Mouse (Mus musculus) layer of hippocampus, postnatal 10 days (tissue): ENCODE measurements around the gene Lyrm4. TPM values are rescaled to one million over a fixed set of nuclear protein-coding genes. Genes with fewer than 3 reads are reported as not detected.
A peak's percentile ranks its signal among the peaks of the same experiment; 100 is the strongest.

Source experiments
- DNase-seq, 2 experiments: peaks; one replicate each; pipeline ENCODE4 v3.0.0; 2021; ENCODE audit warnings: low spot score in 2 of 2
- total RNA-seq, 2 experiments: library from RNA; stranded (reverse); gene quantifications; 2 replicates each; pipeline ENCODE4 v1.2.3; 2021

Lyrm4 gene
- total RNA-seq, 2 experiments from 2014 or later: 19.6 to 20.6 TPM

- DNase-seq: no peak
Observed at GRCm38 (mm10) chr13:36108528-36108927, 8.8 kb downstream of the Lyrm4 start.

DNA sequence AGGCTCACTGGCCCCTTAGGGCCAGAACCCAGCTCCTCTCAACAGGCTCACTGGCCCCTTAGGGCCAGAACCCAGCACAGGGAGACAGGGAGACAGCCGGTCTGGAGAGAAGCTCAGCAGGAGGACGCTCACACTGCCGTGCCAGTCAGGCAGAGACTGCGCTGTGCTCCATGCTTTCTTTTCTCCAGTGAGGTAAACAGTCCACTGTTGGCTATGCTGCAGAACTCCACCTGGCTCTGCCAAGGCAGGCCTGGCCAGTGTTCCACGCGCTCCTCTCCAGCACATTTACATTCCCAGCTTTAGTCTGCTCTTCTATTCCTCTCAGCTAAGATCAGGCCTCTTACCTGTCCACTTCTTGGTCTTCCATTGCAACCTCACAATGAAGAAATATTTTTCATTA is 11.7 kb downstream of the Lyrm4 start:
- DNase-seq: no peak

DNA sequence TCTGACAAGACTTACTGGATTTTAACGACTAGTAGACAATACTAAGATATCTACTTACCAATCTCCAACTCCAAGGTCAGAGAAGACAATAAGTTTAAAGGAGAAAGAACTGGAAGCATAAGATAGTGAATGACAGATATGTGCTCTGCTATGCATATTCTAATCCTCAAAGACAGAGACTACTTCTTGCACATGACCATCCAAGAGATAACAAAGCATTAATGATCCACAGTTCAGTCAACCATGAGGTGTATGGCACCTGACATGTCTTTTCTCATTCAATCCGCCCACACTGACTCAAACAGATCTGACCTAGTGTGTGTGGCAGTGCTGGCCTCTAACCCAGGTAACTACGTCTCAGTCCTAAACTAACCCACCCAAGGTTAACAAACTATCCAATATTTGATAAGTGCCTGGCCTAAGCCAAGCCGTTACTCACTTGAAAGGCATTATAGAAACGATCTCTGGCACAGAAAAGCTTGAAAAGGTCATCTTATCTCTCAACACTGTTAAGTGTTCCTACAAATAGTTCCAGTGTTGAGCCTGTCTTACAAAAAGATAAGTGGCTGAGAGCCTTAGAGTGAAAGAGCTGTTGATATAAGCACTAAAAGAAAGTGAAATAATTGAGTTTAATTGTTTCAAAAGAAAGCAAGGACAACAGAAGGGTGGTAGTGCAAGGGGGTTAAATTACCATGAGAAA is 20.5 kb downstream of the Lyrm4 start:
- DNase-seq: no peak

- no peak for DNase-seq
Observed at GRCm38 (mm10) chr13:36088168-36088567, 29.2 kb downstream of the Lyrm4 start.

GRCm38 (mm10) chr13:36087427-36087826 is 29.9 kb downstream of the Lyrm4 start:
- no peak for DNase-seq

- DNase-seq: no peak
Observed at GRCm38 (mm10) chr13:36086608-36087391, 30.5 kb downstream of the Lyrm4 start.

DNA sequence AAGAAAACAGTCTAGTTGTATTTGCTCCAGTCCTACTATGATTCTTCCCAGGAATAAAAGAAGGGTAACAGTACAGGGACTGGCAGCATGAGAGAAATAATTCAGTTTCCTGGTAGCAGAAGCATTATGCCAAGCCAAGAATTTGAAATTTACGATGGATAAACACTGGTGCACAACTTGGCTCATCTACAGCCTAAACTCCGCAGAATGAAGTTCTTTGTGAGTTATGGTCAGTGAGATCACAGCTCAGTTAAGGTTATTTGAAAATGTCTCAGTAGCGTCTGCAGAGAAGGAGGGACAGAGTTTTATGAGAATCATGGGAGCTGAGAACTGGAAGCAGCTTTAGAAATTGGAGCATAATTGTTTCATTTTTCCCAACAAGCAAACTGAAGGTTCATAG is 31.4 kb downstream of the Lyrm4 start:
- DNase-seq: no peak

DNA sequence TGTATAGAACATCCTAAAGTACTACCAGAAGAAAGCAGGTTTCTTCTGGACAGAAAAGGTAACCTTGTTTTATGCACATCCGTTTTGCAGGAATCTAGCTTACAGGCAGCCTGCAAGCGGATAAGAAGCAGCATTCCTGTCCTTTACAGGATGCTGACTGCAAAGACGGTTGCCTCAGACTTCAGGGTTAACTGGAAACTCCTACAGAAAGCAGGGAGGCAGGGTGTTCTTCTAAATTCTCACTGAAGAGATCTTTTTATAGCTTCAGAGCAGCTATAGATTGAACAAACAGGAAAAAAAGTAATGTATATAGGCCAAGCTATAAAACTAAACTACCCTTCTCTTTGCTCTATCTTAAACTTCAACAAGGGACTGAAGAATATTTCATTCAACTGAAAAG is 32.6 kb downstream of the Lyrm4 start:
- no peak for DNase-seq

DNA sequence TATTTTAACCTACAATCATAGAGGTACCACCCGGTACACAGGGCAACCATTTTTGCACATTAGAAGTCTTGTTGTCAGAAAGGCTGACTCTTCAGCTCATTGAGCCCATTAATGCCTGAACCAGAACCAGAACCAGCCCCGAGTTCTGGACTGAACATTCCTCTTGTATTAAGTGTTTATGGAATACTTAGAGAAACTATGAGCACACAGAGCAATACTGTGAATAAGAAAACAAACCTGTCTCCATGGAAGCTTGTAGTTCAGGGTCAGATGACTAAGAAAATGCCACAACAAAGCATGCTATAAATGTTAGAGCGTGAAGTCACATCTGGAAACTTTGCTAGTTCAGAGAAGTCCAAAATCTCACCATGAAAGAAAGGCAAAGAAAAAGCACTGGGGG is 35.7 kb downstream of the Lyrm4 start:
- no peak for DNase-seq

DNA sequence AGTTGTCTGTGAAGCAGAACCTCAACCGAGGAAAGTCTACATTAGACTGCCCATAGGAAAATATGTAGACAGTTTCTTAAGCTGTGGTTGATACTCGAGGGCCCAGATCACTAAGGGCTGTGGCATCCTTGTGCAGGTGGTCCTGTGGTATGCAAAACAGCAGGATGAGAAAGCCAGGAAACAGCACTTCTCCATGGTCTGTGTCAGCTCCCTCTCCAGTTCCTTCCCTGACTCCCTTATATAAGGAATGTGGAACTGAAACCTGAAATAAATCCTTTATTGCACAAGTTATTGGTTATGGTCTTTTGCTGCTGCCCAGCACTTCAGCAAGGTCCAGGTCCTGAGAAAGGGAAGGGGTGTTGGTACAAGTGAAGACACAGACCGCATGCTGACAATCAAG is 42.8 kb downstream of the Lyrm4 start:
- DNase-seq: no peak

GRCm38 (mm10) chr13:36066676-36067075 is 50.6 kb downstream of the Lyrm4 start:
- no peak for DNase-seq

DNA sequence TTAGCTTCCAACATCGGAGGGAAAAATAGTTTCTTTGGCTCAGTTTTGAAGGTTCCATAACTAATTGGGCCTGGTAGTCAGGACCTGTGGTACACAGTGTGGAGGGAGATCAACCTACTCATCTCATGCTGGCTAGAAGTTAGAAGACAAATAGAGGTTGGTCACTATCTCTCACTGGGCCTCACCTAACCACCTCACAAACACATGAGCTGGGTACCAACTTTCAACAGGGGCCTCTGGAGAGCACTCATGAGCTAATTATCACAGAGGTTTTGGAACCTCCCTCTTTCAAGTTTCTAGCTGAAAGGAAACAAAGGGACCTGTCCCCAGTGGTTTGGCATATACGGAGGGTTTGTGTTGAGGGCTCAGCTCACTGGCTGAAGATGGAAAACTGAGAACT is 59.8 kb downstream of the Lyrm4 start:
- DNase-seq: no peak

- no peak for DNase-seq
Observed at GRCm38 (mm10) chr13:36056925-36057324, 60.4 kb downstream of the Lyrm4 start.

- no peak for DNase-seq
Observed at GRCm38 (mm10) chr13:36056509-36056908, 60.8 kb downstream of the Lyrm4 start.

- DNase-seq: no peak
Observed at GRCm38 (mm10) chr13:36035528-36035927, 81.8 kb downstream of the Lyrm4 start.

GRCm38 (mm10) chr13:36031959-36032358 is 85.4 kb downstream of the Lyrm4 start:
- no peak for DNase-seq

GRCm38 (mm10) chr13:36019309-36020274 is 97.7 kb downstream of the Lyrm4 start:
- DNase-seq: peak; percentile 72 to 78

- no peak for DNase-seq
Observed at GRCm38 (mm10) chr13:36018017-36018416, 99.3 kb downstream of the Lyrm4 start.

DNA sequence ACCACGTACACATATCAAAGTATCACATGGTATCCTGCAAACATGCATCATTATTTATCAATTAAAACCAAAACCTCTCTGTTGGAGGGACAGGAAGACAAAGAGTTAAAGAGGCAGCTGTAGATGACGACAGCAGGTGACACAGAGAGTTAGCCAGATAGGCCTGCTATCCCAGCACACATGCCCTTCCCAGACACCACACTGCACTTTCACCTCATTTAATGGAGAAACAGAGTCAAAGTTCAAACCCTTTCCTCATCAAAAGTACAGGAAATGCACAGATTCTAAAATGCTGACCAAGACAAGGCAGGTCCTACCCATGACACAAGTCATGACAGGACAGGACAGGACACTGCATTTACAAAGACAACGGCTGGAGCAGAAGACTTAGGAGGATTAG is 101.7 kb downstream of the Lyrm4 start:
- no peak for DNase-seq

GRCm38 (mm10) chr13:36009981-36010380 is 107.3 kb downstream of the Lyrm4 start:
- DNase-seq: no peak

- no peak for DNase-seq
Observed at GRCm38 (mm10) chr13:36000798-36001197, 116.5 kb downstream of the Lyrm4 start.

GRCm38 (mm10) chr13:35997606-35998005 is 119.7 kb downstream of the Lyrm4 start:
- DNase-seq: no peak
